Comparison of ENCODE assay signal across 19 mouse cellular contexts in genomic region chr8:110958135-110958534, GRCm38 (mm10). TPM values are rescaled to one million over a fixed set of nuclear protein-coding genes. Genes with fewer than 3 reads are reported as not detected.
A peak's percentile ranks its signal among the peaks of the same experiment; 100 is the strongest.
DNase-seq lines count a peak whose midpoint lies in the region; ATAC-seq and TF ChIP-seq lines count a peak whose summit lies in the region.
"Had no signal": no experiment of that assay in that cellular context is flagged by ENCODE, and none has a peak within 500 bp of the region (broad histone marks: within the 10 kb centered on the region; RNA-seq: fewer than 3 reads in every experiment).

No protein-coding gene starts in this region.

- H3K9ac ChIP-seq in kidney, embryonic 14.5 days (ENCODE audit: low read depth, low read length) = no peak overlapping the region
- H3K9ac ChIP-seq: forebrain, embryonic 13.5 days; hindbrain, embryonic 12.5 days; intestine, embryonic 15.5 days had no signal

- peak overlapping the region; percentile 50 for H3K4me3 ChIP-seq in E14TG2a.4 (replicated peaks; ENCODE audit: low read length)
- no peak overlapping the region for H3K4me3 ChIP-seq in kidney, embryonic 14.5 days (ENCODE audit: low read length)
- H3K4me3 ChIP-seq: embryonic facial prominence, embryonic 10.5 days; forebrain, embryonic 13.5 days; gastrocnemius, adult 2 months; heart, embryonic 10.5 days; hindbrain, embryonic 12.5 days; intestine, embryonic 15.5 days had no signal

- peaks cover 50% of the 10 kb centered on the region for H3K36me3 ChIP-seq in E14TG2a.4 (ENCODE audit: insufficient read depth, low read length)
- H3K36me3 ChIP-seq in kidney, embryonic 14.5 days (ENCODE audit: control insufficient read depth, insufficient read depth, low read length) = peaks cover 43% of the 10 kb centered on the region
- H3K36me3 ChIP-seq: intestine, embryonic 15.5 days had no signal

- no peak for TF ChIP-seq CTCF in E14TG2a.4 (conservative IDR thresholded peaks at IDR 0.05; ENCODE audit: low read length)

- H3K9me3 ChIP-seq in E14TG2a.4 (ENCODE audit: low read length) = no peaks in the 10 kb centered on the region
- H3K9me3 ChIP-seq in kidney, embryonic 14.5 days (ENCODE audit: control insufficient read depth, low read length) = no peaks in the 10 kb centered on the region
- H3K9me3 ChIP-seq: embryonic facial prominence, embryonic 10.5 days; forebrain, embryonic 13.5 days; heart, embryonic 10.5 days; hindbrain, embryonic 12.5 days; intestine, embryonic 15.5 days had no signal

- ATAC-seq in kidney, embryonic 14.5 days (ENCODE audit: low FRiP score, low TSS enrichment) = no peak
- ATAC-seq: activated CD4-positive, CD25-positive, alpha-beta regulatory T cell, adult 4 months; CD4-positive, CD25-positive, alpha-beta regulatory T cell, adult 4 months; forebrain, embryonic 13.5 days; intestine, embryonic 15.5 days had no signal

- DNase-seq in cerebellum, adult 11 months = peak; percentile 53
- DNase-seq in cerebellum, postnatal 4 days (ENCODE audit: low spot score in 2 of 2) = no peak
- DNase-seq in cerebellum, adult 9-10 months = peak; percentile 74
- peak; percentile 61 to 64 for DNase-seq in cerebellum, postnatal 25 days
- no peak for DNase-seq in right cerebral cortex, adult 2 months (ENCODE audit: low spot score in 2 of 2)
- DNase-seq: adrenal gland, postnatal 25 days; B cell, adult 2 months; gastrocnemius, postnatal 25 days; heart, postnatal 10 days had no signal

- 75% methylated on average over 5 of the region's 5 CpGs for WGBS in kidney, embryonic 14.5 days

- H3K4me2 ChIP-seq in kidney, embryonic 14.5 days (replicated peaks; ENCODE audit: low read depth, low read length) = no peak overlapping the region
- H3K4me2 ChIP-seq: forebrain, embryonic 13.5 days; hindbrain, embryonic 12.5 days; intestine, embryonic 15.5 days had no signal

- peaks cover 40% of the 10 kb centered on the region for H3K4me1 ChIP-seq in E14TG2a.4 (replicated peaks; ENCODE audit: low read depth, low read length)
- H3K4me1 ChIP-seq in kidney, embryonic 14.5 days (ENCODE audit: control insufficient read depth, insufficient read depth, low read length) = 0 out of 2 replicates have a peak, but pooled peaks cover 10% of the 10 kb centered on the region
- H3K4me1 ChIP-seq: forebrain, embryonic 13.5 days; intestine, embryonic 15.5 days had no signal

- no peak overlapping the region for H3K27ac ChIP-seq in kidney, embryonic 14.5 days (ENCODE audit: low read depth, low read length)
- H3K27ac ChIP-seq: embryonic facial prominence, embryonic 10.5 days; forebrain, embryonic 13.5 days; hindbrain, embryonic 12.5 days; intestine, embryonic 15.5 days had no signal

- H3K27me3 ChIP-seq in E14TG2a.4 (ENCODE audit: insufficient read depth, low read length) = no peaks in the 10 kb centered on the region
- H3K27me3 ChIP-seq in kidney, embryonic 14.5 days (ENCODE audit: control insufficient read depth, insufficient read depth, low read length) = no peaks in the 10 kb centered on the region
- H3K27me3 ChIP-seq: forebrain, embryonic 13.5 days; hindbrain, embryonic 12.5 days; intestine, embryonic 15.5 days had no signal

RNA-seq across cellular contexts. Expression of gene St3gal2, which starts 38.4 kb away (rescaled TPM):
- 12.1 and 14.3 TPM in 2 replicates for polyA plus RNA-seq in kidney, embryonic 14.5 days (2014; fragmentation: Nextera tagmentation; extraction: Ambion mirVana)

RNA-seq across cellular contexts. Expression of gene Ddx19a, which starts 39.5 kb away (rescaled TPM):
- polyA plus RNA-seq in kidney, embryonic 14.5 days (2014; fragmentation: Nextera tagmentation; extraction: Ambion mirVana) = 12.8 and 20.1 TPM in 2 replicates

RNA-seq across cellular contexts. Expression of gene Fuk, which starts 55.8 kb away (rescaled TPM):
- polyA plus RNA-seq in kidney, embryonic 14.5 days (2014; fragmentation: Nextera tagmentation; extraction: Ambion mirVana) = 7.1 and 10.4 TPM in 2 replicates

Comparison
In these comparisons a context has a peak if more than half of its experiments do, and no peak if none do; other contexts are left out.
1. DNase-seq: peak in cerebellum, adult 11 months (single experiment), cerebellum, adult 9-10 months (single experiment) and cerebellum, postnatal 25 days (2 of 2); none in cerebellum, postnatal 4 days (0 of 2) and right cerebral cortex, adult 2 months (0 of 2).